Mouse (Mus musculus) ovary, adult 10 weeks (tissue): ENCODE measurements around the gene Wfdc18. TPM values are rescaled to one million over a fixed set of nuclear protein-coding genes. Genes with fewer than 3 reads are reported as not detected.

Experiments
- polyA plus RNA-seq: library from polyadenylated mRNA; stranded (reverse); fragments of 350-450 nt; fragmentation: Illumina TruSeq; extraction: RNeasy Lipid Tissue Mini Kit (QIAGEN cat#74804); gene quantifications from one replicate; pipeline ENCODE4 v1.2.3, GENCODE M21; 2014

Gene Wfdc18
- 4.9 TPM for polyA plus RNA-seq

DNA sequence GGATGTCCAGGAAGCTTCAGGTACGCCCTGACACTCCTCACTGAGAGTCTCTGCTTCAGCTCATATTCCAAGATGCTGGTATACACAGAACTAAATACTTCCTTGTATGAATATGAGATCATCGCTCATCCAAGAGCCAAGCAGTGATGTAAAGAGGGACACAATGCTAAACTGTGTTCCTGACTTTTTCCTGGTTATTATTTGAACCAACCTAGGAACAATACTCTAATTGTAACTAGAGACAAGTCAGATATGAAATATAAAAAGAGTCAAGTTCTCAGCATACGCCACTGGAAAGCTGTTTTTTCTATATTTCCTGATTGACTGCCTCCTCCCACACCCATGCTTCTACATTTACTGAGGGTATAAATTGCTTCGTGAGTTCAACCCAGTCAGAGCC, at the start of gene Wfdc18:
Wfdc18 (plus strand) TSS at position 301 of the 400 bp plus-strand sequence.

DNA sequence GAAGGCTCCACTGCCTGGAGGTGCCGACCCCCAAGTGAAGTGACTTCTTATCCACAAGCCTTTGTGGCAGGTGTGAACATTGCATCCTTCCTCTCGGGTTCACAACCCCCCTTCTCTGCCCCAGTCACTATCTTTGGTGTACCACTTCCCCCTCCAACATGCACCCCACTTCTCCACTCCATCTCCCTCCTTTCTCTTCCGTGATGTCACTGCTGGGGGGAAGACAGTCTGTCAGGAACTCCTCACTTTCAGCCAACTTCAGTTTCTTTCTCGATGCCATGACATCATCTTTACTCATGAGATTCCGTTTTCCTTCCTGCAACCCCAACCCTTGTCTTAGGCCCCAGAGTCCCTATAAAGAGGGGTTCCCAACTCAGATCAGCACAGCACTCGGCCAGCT, 46.6 kb upstream of the Wfdc18 start, which contains the start of gene Ccl4:
Ccl4 (plus strand) TSS at position 381 of the 400 bp plus-strand sequence.

DNA sequence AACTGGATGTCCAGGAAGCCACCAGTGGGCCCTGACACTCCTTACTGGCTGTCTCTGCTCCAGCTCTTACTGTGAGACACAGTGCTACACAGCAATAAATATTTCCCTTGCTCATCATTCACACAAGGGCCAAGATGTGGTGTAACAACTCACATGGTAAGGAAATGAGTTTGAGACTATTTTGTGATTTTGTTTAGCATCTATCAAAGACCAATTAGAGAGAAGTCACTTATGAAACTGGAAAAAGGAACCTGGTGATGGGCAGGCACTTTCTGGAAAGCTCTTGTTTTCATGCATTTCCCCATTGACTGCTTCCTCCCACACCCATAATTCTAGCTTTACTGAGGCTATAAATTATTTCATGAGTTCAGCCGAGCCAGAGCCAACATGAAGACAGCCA, 5.1 kb upstream of the Wfdc18 start, which contains the start of gene Wfdc17:
Wfdc17 (plus strand) TSS at position 287 of the 400 bp plus-strand sequence.

DNA sequence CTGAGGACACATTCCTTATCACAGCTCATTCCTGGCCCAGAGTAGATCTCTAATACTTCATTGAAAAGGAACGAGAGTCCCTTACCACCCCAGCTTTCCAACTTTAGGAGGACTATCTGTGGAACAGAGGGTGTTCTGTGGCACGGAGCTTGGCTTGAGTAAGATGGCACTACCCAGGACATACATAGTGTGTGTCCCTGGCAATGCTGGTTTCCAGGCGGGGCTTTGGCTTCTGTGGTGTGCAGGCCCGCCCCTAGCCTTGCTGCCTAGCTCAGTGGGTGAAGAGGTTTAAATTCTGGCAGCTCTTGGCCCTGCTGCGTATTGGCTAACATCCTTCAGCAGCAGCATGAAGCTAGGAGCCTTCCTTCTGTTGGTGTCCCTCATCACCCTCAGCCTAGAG, 37.9 kb downstream of the Wfdc18 start, which contains the start of gene Wfdc21:
Wfdc21 (plus strand) TSS at position 260 of the 400 bp plus-strand sequence.

DNA sequence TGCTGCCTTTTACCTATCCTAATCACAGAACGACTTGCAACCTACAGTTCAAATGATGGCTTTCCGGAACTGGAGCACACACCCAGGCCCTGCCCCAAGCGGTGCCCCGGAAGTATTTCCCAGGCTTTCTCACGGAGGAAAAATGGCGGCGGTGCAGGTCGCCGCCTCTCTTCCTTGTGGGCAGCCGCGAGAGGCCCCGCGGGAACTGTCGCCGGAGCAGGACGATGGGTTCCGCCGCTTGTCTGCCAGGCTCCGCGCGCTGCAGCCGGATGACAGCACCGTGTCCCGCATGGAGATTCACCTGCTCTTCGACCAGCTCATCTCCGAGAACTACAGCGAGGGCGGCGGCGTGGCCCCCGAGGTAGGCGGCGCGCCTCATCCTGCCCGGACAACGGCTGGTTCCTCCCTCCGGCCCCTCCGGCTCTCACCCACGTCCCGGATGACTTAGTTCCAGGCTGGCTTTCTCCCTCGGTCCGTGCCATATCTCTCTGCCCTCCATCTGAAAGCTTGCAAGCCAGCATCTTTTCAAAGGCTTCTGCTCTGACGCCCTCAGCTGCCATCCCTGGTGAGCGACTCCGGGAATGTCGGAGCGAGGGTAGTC, 44.9 kb downstream of the Wfdc18 start, which contains the start of gene Heatr6:
Heatr6 (plus strand) TSS at position 116 of the 601 bp plus-strand sequence.

Other genes starting within 250 kb of the Wfdc18 start
- gene Mmp28, start 245.9 kb upstream of the Wfdc18 start, polyA plus RNA-seq: 0.63 TPM
- gene Taf15, start 235.9 kb upstream of the Wfdc18 start, polyA plus RNA-seq: 154 TPM
- not detected for gene Heatr9, start 186.8 kb upstream of the Wfdc18 start, polyA plus RNA-seq
- gene Ccl5, start 178.5 kb upstream of the Wfdc18 start, polyA plus RNA-seq: 2.0 TPM
- 11.3 TPM for gene Ccl9, start 130.4 kb upstream of the Wfdc18 start, polyA plus RNA-seq
- 50.4 TPM for gene Ccl6, start 115.9 kb upstream of the Wfdc18 start, polyA plus RNA-seq
- gene Rpl9-ps1, start 63.4 kb upstream of the Wfdc18 start, polyA plus RNA-seq: not detected
- 2.3 TPM for gene Ccl3, start 59.7 kb upstream of the Wfdc18 start, polyA plus RNA-seq
- gene Ccl4, start 46.4 kb upstream of the Wfdc18 start, polyA plus RNA-seq: not detected
- 30.3 TPM for gene Wfdc17, start 5.0 kb upstream of the Wfdc18 start, polyA plus RNA-seq
- gene Wfdc21, start 37.9 kb downstream of the Wfdc18 start, polyA plus RNA-seq: not detected
- 4.9 TPM for gene Heatr6, start 44.7 kb downstream of the Wfdc18 start, polyA plus RNA-seq
- gene Hnf1b, start 141.0 kb downstream of the Wfdc18 start, polyA plus RNA-seq: 0.86 TPM
- gene Ddx52, start 233.0 kb downstream of the Wfdc18 start, polyA plus RNA-seq: 84.0 TPM